Mouse (Mus musculus): ENCODE data around the gene Tmem53. TPM values are rescaled to one million over a fixed set of nuclear protein-coding genes. Genes with fewer than 3 reads are reported as not detected.

Gene Tmem53
- total RNA-seq, 1 experiment from 2014 or later, result not detected

GRCm38 (mm10) chr4:117278381-117279252 is 26.9 kb downstream of the Tmem53 start:
- ATAC-seq (replicated peaks; ENCODE audit: low read depth, poor library complexity, severe bottlenecking), result no peak

- no peak for ATAC-seq (replicated peaks; ENCODE audit: low read depth, poor library complexity, severe bottlenecking)
Observed at GRCm38 (mm10) chr4:117279253-117279642, 27.5 kb downstream of the Tmem53 start.

GRCm38 (mm10) chr4:117280397-117280930 is 28.7 kb downstream of the Tmem53 start:
- ATAC-seq (replicated peaks; ENCODE audit: low read depth, poor library complexity, severe bottlenecking), result no peak

- no peak for ATAC-seq (replicated peaks; ENCODE audit: low read depth, poor library complexity, severe bottlenecking)
Observed at GRCm38 (mm10) chr4:117281090-117281845, 29.5 kb downstream of the Tmem53 start.

- ATAC-seq (replicated peaks; ENCODE audit: low read depth, poor library complexity, severe bottlenecking), result no peak
Observed at GRCm38 (mm10) chr4:117283271-117284191, 31.8 kb downstream of the Tmem53 start.

- ATAC-seq (replicated peaks; ENCODE audit: low read depth, poor library complexity, severe bottlenecking), result no peak
Observed at GRCm38 (mm10) chr4:117284363-117284762, 32.6 kb downstream of the Tmem53 start.

GRCm38 (mm10) chr4:117288277-117288926 is 36.7 kb downstream of the Tmem53 start:
- ATAC-seq (replicated peaks; ENCODE audit: low read depth, poor library complexity, severe bottlenecking), result no peak; the same call in 1 of the 2 replicates

GRCm38 (mm10) chr4:117288927-117289801 is 37.4 kb downstream of the Tmem53 start:
- ATAC-seq (replicated peaks; ENCODE audit: low read depth, poor library complexity, severe bottlenecking), result peak; percentile 97

- no peak for ATAC-seq (replicated peaks; ENCODE audit: low read depth, poor library complexity, severe bottlenecking)
Observed at GRCm38 (mm10) chr4:117291696-117292095, 39.9 kb downstream of the Tmem53 start.

GRCm38 (mm10) chr4:117296849-117297593 is 45.3 kb downstream of the Tmem53 start:
- no peak for ATAC-seq (replicated peaks; ENCODE audit: low read depth, poor library complexity, severe bottlenecking)

GRCm38 (mm10) chr4:117297819-117298218 is 46.1 kb downstream of the Tmem53 start:
- no peak for ATAC-seq (replicated peaks; ENCODE audit: low read depth, poor library complexity, severe bottlenecking)

- no peak for ATAC-seq (replicated peaks; ENCODE audit: low read depth, poor library complexity, severe bottlenecking)
Observed at GRCm38 (mm10) chr4:117299921-117300320, 48.2 kb downstream of the Tmem53 start.

GRCm38 (mm10) chr4:117302027-117302806 is 50.5 kb downstream of the Tmem53 start:
- no peak for ATAC-seq (replicated peaks; ENCODE audit: low read depth, poor library complexity, severe bottlenecking)

- ATAC-seq (replicated peaks; ENCODE audit: low read depth, poor library complexity, severe bottlenecking), result no peak
Observed at GRCm38 (mm10) chr4:117303581-117304238, 52.0 kb downstream of the Tmem53 start.

- ATAC-seq (replicated peaks; ENCODE audit: low read depth, poor library complexity, severe bottlenecking), result no peak
Observed at GRCm38 (mm10) chr4:117304239-117305025, 52.7 kb downstream of the Tmem53 start.

GRCm38 (mm10) chr4:117305461-117305860 is 53.7 kb downstream of the Tmem53 start:
- no peak for ATAC-seq (replicated peaks; ENCODE audit: low read depth, poor library complexity, severe bottlenecking)
